Mouse (Mus musculus): ENCODE data around the gene Hist1h2ad.

DNA sequence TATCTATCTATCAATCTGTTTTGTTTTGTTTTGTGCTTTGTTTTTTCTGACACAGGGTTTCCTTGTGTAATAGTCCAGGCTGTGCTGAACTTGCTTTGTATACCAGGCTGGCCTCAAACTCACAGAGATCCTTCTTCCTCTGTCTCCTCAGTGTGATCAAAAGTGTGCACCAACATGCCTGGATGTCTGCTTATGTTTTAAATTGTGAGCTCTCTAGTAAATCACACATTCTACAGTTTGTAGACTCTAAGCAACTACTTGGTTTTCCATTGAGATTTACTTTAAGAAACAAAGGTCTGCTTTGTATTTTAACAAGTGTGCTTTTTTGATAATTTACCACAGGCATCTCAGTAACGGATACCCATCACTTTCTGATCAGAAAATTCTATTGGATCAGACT is 3.7 kb downstream of the Hist1h2ad start:
- TF ChIP-seq FLI1 (IDR thresholded peaks at IDR 0.05; ENCODE audit: low read length) (no peak), GATA1 (IDR thresholded peaks at IDR 0.05; ENCODE audit: borderline replicate concordance, low read length) (no peak)

Measured in megakaryocyte, embryonic 14.5 days (primary cell).